Mouse (Mus musculus) liver (tissue): ENCODE results near the gene Zfp566.

Experiments used
- DNase-seq: peaks from one replicate; pipeline ENCODE4 v3.0.0-alpha.2; 2020; ENCODE audit warnings: mixed read lengths

Gene Zfp566

DNA sequence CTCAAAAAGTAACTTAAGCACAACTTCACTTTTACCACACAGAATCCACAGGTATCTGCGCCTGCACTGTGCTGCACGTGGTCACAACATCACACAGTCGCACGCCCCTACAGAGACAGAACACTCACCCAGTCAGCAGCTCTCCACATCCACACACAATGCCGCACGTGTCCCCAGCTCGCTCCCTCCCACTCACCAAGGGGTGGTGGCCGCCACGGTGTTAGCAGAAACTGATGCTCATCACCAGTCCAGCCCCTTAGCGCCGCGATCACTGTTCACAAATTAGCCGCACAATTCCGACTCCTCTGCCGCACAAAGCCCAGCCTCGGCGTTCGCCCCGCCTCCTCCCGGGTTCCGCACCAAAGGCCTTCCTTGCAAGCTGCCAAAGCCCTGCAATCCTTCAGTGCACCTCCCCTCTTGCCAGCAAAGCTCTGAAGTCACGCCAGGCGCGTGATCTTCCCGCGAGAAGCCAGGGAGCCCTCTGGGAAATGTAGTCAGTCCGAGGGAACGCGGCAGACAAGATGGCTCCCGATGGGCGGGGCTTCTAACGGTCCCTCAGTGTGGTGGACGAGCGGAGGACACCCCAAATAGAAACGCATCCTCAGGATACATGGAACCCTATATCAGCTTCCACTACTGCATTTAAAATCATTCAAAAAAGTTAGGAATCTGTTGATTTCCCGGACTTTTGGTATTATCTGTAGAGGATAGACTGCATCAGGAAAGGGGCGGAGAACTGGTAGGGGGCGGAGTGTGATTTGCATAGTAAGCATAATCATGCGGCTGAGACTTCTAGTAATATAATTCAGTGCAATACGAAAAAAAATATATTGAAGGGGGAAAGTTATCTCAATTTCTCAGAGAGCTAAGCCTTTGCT lies at the start of gene Zfp566, which contains the start of gene Gm26920:
Gene Zfp566, minus strand, starts transcription at position 436 of the 878 bp plus-strand sequence.
Gene Gm26920, minus strand, starts transcription at position 319 of the 878 bp plus-strand sequence.
- peak; percentile 97 for DNase-seq

DNA sequence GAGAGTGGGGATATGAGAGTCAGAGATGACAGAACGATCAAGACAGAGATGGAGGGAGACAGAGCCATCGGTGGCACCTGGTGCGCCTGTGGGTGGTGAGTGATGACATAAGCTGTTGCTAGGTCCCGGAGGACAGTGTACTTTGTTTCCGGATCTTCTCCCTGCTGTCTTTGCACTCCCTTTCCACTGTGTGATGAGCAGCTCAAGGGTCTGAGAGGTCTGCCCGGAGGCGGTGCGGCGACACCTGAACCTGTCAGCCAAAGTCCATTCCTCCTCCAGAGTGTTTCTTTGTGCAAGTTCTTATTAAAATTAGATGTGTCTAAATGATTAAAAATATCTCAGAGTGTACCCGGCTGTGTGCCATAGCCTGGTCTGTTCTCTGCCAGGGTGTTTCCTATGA lies 46.5 kb upstream of the Zfp566 start:
- no peak for DNase-seq

DNA sequence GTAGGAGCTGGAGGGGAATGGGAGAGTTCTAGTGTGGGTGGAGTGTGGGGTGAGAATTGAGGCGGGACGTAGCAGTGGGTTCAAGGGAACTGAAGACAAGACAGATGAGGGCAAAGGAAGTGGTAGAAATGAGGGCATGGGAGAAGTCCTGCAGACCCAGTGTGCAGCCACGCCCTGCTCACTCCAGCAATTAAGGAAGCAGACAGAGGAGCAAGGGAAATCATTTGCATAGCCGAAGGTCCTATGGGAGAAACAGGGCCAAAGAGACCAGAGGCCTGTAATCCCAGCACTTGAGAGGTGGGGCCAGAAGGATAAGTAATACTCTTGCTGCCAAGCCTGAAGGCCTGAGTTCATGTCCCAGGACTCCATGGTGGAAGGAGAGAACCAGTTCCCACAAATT lies 42.1 kb upstream of the Zfp566 start:
- DNase-seq, result no peak

DNA sequence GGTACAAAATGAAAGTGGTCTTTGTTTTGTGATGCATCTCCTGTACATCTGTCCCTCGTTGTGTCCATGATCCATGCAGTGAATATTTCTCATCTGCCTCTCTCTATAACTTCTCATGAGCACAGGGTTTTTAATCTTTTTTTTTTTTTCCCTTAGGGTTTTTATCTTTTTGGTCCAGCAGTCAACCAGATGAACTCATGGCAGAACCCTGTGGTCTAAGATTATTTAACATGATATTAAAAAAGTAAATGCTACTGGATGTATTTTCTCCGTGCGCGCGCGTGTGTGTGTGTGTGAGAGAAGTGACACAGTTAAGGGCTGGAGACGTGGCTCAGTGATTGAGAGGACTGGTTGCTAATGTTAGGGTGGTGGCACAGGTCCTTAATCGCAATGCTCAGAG lies 39.6 kb upstream of the Zfp566 start:
- no peak for DNase-seq

DNA sequence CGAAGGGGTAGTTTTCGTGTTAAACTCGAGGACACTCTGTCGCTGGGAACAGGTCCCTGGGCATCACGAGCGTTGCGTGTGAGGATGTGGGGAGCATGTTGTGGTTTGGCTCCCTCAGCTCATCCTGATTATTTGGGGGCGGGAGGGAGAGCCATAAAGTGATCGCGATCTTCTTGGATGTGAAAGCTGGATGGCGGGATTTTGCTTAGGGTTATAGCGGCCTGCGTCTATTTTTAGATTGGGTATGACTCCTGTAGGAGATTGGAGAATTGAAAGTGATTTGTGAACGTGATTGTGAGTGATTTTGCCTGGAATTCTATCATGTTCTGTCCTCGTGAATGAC lies 31.8 kb upstream of the Zfp566 start:
- no peak for DNase-seq

DNA sequence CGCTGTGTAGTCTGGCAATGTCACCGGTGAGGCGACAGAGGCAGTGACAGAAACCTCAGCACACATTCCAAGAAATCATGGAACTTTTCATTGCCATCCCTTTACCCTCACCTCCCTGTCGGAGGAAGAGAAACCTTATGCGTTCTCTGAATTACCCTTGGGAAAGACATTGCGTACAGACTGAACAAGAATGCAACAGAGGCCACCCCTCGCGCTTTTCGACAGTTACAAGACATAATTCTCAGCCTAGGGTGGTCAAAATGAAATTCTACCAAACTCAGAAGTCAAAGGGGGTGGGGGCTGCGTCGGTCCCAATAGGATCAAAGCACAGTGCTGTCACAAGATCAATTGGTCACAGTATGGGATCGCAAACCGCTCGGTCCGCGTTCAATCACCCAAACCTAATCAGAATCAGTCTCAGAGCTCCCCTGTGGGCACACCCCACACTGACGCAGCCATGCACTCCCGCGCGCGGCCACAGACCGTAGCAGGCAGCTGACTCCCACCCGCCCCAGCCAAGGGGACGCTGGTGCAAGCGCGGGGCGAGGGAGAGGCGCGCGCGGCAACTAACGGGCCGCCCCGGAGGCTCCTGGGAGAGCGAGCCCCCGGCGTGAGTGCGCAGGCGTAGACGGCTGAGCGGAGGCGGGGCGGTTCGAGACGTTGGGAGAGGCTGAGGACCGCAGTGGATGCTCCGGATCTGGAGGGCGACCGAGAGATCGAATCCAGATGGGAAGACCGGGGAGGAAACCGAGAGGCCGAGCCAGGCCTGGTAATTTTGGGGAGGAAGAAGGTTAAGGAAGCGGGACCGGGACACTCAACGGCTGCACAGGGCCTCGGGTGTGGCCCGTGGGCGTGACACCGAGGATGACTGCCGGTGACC lies 31.2 kb upstream of the Zfp566 start, which contains the start of gene Zfp382:
Gene Zfp382, plus strand, starts transcription at position 635 of the 880 bp plus-strand sequence.
- peak; percentile 90 for DNase-seq

DNA sequence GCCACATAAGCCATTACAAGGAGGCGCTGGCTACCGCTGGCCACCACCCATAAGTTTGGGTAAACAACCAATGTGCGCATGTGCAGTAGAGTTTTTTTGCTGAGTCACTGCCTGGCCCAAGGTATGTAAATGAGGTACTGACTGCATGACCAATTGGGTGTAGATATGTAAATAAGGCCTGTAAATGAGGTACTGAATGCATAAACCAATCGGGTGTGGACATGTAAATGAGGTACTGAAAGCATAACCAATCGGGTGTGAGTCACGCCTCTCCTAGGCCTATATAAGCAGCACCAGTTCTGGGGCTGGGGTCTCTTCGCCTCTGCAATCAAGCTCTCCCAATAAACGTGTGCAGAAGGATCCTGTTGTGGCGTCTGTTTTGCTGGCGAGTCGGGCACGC lies 27.6 kb upstream of the Zfp566 start:
- peak; percentile 12 for DNase-seq

DNA sequence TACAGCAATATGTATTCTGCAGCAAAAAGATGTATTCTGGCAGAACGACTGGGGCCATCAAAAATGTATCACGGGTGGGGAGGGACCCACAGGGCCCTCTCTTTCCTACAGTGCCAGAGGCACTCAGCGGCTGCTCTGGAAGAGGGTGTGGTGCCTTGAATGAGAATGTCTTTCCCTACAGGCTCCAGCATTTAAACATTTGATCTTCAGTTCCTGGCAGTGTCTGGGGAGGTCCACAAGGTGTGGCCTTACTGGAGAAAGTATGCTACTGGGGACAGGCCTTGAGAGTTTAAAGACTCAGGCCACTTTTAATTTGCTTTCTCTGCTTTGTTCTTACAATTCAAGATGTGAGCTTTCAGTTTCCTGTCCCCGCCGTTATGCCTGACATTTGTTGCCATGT lies 25.7 kb upstream of the Zfp566 start:
- DNase-seq, result no peak

DNA sequence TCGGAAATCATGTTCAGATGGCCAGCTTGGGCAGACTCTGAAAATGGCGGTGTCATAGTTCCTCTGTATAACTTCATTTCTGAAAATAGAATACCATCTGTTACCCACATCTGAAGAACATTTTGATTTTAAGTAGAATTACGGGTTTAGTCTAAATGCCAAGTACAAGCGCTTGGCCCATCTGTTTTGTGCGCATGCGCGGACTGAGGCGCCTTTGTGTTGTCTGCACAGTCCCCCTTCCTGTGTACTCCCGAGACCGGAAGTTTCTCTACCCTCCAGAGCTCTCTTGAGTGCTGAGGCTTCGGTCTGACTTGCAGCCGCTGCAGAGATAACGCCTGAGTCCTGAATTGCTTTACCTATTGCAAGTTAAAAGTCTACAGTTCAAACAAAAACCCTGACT lies 9.0 kb upstream of the Zfp566 start:
- DNase-seq, result no peak

DNA sequence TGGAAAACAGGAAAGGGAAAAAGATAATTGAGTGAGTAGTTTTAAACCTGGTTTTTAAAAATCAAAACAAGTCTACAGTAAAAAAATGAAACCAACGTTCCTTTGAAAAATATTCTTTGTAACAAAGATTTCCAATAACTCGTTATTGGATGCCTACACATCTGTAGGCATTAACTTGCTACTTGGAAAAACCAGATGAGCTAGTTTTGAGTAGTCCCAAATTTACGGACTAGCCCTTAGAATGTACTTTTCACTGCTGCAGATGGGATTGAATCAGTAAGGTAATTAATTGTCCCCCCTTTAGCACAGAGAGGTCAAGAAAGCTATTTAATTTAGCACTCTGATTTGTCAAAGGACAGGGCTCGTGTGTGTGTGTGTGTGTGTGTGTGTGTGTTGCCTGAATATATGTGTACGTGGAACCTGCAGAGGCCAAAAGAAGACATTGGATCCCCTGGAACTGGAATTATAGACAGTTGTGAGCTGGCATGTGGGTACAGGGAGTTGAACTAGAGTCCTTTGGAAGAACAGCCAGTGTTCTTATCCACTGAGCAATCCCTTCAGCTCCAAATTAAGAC lies 5.3 kb upstream of the Zfp566 start:
- no peak for DNase-seq

DNA sequence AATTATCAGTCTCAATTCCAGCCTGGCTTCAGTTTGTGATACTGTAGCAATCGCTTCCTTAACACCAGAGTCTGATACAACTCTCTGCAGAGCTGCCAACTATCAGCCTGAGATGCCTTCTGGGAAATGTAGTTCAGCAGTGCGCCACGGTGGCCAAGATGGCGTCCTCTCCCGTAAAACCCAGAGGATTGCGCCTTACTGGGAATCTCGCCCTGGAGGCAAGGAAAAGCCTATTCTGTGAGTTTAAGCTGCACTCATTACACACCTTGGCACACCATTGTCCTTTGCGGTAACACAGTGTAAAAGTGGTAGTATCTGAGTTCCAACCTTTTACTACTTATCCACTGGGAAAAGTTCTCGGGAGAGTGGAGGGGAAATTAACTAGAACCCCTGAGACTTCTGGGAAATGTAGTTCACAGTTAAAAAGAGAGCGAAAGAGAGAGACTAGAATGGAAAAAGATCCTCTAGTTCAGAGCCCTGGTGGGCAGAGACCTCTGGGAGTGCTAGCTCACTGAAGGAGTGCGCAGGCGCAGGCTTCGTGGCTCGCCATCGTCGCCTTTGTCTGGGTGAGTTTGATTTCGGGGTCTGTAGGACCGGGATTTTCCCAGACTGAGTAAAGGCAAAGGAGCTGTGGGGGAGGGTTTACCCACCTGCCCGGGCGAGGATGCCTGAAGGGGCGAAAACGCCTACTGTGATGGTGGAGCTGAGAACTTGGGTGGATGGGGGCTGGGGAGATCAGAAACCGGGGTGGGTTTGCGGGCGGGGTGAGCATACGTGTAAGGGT lies 4.5 kb upstream of the Zfp566 start, which contains the start of gene Zfp260:
Gene Zfp260, plus strand, starts transcription at position 132 of the 784 bp plus-strand sequence.
- peak; percentile 88 for DNase-seq

DNA sequence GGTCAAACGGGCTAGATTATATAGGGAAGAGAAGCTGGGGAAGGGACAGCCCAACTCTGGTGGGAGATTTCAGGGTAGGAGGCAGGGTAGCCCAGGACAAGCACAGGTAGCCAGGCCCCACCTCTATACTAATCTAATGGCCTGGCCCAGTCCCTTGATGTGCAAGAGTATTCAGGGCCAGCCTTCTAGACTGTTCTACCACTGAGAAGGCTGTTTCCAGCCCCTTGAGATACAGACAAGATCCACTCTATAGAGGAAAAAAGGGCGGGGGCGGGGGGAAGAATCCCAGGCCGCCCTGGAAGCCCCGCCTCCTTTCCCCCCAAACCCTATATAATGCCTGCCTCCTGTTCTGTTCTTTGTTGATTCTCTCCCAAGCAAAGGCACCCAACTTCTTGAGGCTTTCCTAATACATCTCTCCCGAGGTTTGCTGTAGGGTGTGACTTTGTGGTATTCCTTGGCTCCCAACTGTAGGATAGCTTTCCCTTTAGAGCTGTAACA lies 3.6 kb upstream of the Zfp566 start:
- DNase-seq, result no peak

DNA sequence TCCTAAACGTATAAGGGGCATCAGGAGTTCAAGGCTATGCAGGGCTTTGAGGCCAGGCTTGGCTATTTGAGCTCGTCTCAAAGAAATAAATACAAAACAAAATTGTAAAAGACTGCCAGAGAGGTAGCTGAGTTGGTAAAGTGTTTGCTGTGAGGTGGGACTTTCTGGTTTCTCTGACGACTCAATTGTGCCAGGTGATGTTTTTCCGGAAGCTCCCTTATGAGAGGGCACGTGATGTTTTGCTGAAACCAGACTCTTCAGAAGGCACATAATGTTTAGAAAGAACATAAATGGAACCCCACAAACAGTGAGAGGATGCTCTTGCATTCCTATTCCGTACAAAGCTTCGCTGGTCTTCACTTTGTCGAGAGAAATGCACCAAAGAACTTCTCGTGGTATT lies 2.3 kb upstream of the Zfp566 start:
- no peak for DNase-seq

DNA sequence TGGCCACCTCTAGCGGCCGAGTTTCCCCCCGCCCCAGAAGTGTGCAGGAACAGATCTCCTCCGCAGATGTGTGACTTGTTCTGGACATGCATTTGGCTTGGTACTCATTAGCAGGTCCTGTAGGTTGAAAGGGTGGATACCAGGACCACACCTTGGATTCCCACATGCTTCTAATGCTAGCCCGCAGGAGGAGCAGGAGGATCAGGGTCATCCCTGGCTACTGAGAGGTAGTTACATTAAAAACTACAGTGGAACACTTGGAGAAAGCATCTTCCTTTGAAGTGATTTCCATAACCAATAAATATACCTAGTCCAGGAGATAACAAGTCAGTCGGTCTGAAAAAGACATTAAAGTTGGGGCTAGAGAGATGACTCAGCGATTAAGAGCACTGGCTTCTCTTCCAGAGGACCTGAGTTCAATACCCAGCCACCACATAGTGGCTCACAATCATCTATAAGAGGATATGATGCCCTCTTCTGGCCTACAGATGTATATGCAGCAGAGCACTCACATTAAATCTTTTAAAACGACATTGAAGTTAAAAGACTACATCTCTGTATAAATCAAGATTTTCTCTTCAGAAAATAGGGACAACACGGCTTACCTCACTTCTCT lies 751 bp upstream of the Zfp566 start:
- peak; percentile 13 for DNase-seq

DNA sequence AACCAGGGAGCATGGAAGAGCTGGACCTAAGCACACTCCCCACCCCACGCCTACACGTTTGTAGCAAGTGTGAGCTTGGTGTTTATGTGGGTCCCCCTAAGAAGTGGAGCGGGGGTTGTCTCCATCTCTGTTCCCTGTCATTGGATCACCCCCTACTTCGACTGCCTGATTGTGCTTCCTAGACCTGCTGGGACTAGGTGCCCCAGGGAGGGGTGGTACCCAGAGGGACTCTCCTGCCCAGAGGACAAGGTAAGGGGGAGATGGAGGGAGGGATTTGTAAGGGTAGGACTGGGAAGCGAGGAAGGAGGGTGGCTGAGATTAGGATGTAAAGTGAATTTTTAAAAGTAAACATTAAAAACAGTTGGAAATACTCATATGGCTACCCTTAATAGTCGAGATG lies 922 bp downstream of the Zfp566 start:
- DNase-seq, result no peak

DNA sequence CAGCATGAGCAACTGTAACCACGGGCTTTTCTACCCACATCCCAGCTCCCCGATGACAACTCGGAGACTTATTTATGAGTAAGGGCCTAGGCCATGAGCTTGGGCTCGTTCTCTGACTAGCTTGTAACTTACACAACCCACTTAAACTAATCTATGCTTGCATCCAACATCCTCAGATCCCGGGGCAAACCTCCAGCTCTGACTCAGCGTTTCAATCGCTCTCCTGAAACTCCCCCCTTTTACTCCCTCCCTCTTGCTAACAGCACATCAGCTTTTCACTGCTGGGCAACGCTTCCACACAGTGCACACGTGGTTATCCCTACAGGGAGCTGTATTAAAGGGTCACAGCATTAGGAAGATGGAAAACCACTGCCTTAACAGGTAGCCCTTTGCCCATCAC lies 3.8 kb downstream of the Zfp566 start:
- no peak for DNase-seq

DNA sequence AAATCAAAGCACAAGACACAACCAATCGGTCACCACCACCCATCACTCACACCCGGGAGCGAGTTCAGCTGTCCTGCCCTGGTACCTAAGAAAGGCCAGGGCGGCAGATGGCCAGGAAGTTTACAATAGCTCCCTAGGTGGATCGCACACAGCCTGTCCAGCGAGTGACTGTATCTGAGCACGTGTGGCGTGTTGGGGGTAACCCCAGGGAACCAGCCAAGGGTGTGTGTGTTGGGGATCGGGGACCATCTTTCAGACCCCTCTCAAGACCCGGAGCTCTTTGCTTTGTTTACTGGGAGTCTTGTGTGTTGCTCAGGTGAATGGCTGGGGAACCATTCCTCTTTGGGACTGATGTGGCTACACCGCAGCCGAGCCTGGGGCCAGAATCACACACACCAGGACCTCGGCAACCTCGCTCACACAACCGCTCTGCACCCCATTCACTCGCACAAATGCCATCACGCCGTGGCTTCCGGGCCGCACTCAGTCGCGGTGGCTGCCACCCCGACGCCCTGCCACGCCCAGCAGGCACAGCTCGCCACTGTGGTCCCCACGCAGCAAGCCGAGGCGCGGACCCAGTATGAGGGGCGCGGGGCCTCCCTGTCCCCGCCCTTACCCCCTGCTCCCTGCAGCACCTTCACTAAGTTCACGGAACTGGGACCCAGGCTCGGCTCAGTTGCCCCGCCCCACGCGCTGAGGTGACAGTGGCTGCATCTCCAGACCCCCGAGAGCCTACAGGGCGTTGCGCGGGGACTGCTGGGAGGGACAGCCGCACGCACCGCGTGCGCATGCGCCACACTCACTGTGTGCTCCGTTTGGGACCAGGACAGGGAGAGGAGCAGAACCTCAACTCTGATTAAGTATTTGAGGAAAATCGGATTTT lies 17.9 kb downstream of the Zfp566 start, which contains the start of gene Zfp82:
Gene Zfp82, minus strand, starts transcription at position 755 of the 883 bp plus-strand sequence.
- peak; percentile 92 for DNase-seq

DNA sequence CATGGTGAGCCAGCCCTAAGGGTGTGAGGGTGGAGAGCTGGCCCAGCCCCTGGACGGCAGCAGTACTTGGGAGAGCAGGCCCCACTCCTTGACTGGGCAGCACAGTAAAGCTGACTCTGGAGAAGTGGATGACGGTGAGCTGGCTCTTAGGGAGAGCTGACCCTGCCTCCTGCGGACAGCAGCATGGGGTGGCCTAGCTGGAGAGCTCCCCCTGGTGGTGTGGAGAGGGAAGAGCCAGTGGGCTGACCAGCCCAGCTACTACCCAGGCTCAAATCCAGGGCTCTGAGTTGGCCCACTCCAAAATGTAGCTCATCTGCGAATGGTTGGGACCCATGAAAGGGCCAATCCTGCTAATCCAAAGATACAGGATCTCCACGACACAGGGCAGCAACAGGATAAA lies 25.7 kb downstream of the Zfp566 start:
- no peak for DNase-seq

DNA sequence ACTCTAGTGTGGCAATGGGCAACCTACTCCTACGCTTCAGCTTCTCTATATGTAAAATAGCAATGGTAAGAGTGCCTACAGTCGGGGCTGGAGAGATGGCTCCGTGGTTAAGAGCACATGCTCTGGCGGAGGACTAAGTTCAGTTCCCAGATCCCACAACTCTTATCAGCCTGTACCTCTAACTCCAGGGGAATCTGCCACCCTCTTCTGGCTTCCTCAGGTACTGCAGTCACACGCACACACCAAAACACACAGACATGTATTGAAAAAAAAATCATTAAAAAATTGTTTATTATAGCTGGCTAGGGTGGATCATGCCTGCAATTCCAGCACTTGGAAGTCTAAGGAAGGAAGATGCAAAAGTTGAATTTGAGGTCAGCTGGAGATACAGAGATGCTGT lies 27.8 kb downstream of the Zfp566 start:
- peak; percentile 30 for DNase-seq

DNA sequence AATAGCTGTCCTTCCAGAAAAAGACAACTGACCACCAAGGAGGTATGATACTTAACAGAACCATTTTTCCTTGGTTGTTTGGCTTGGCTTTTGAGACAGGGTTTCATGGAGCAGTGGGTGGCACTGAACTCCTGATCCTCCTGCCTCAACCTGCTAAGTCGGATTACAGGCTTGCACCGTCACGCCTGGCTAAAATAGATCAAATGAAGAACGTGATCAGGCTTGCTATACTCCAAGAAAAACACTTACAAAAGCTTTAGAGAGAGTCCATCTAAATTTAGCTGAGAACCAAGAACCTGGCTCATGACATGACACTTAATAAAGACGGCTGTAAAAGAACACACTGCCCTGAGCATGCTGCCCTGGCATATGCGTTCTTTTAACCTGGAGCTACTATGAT lies 30.0 kb downstream of the Zfp566 start:
- no peak for DNase-seq

DNA sequence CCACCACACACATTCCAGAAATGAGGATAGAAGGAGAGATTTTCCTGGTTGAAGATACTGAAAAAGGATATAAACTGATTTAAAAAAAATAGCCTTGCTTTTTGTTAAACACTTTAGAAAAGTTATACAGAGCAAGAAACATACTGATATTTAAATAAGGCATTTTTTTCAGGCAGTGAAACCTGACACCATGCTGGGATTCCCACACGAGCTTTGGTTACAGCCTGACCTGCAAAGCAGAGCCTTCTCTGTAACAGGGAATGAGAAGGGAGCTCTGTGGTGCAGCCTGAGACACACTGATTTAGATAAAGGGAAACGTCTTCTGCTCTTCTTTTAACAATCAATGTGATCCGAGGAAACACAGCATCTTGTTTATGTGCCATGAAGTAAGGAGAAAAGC lies 36.7 kb downstream of the Zfp566 start:
- DNase-seq, result no peak
